12 mouse cellular contexts compared by ENCODE assay signal in genomic region chr7:145173563-145173962, GRCm38 (mm10). TPM values are rescaled to one million over a fixed set of nuclear protein-coding genes. Genes with fewer than 3 reads are reported as not detected.
DNase-seq lines count a peak whose midpoint lies in the region; ATAC-seq lines count a peak whose summit lies in the region.
"Had no signal": no experiment of that assay in that cellular context is flagged by ENCODE, and none has a peak within 500 bp of the region (broad histone marks: within the 10 kb centered on the region; RNA-seq: fewer than 3 reads in every experiment).

No protein-coding gene starts in this region.

- 38% methylated on average over 15 of the region's 15 CpGs for WGBS in neural tube, embryonic 11.5 days
- WGBS in midbrain, embryonic 12.5 days: 31% methylated on average over 15 of the region's 15 CpGs

- peak overlapping the region; percentile 31; the same call in 1 of the 2 replicates for H3K9ac ChIP-seq in neural tube, embryonic 11.5 days (ENCODE audit: low read length)
- H3K9ac ChIP-seq in midbrain, embryonic 12.5 days (replicated peaks): no peak overlapping the region

- H3K27me3 ChIP-seq in neural tube, embryonic 11.5 days (ENCODE audit: control insufficient read depth, insufficient read depth, low read length): no peaks in the 10 kb centered on the region
- peaks cover 7% of the 10 kb centered on the region; the same call in 1 of the 2 replicates for H3K27me3 ChIP-seq in midbrain, embryonic 12.5 days

- peak overlapping the region; percentile 17; the same call in 1 of the 2 replicates for H3K4me2 ChIP-seq in neural tube, embryonic 11.5 days (ENCODE audit: low read depth)
- peak overlapping the region; percentile 41 for H3K4me2 ChIP-seq in midbrain, embryonic 12.5 days (replicated peaks)
- H3K4me2 ChIP-seq: heart, embryonic 11.5 days had no signal

- no peak for ATAC-seq in cerebellum, adult (ENCODE audit: insufficient number of reproducible peaks, low FRiP score, low TSS enrichment)
- ATAC-seq in neural tube, embryonic 11.5 days (ENCODE audit: insufficient read depth, low FRiP score, low TSS enrichment): peak; percentile 43
- ATAC-seq in midbrain, embryonic 12.5 days (ENCODE audit: low FRiP score, low read depth): peak; percentile 44
- ATAC-seq: inflammation-experienced regulatory T-cells, adult 6 months had no signal

- no peaks in the 10 kb centered on the region for H3K36me3 ChIP-seq in neural tube, embryonic 11.5 days (ENCODE audit: control insufficient read depth, insufficient read depth, low read length)
- no peaks in the 10 kb centered on the region for H3K36me3 ChIP-seq in midbrain, embryonic 12.5 days
- H3K36me3 ChIP-seq: G1E had no signal

- peak; percentile 78 to 83 for DNase-seq in cerebellum, postnatal 14 days
- no peak for DNase-seq in neural tube, embryonic 11.5 days (ENCODE audit: low spot score)
- no peak for DNase-seq in neural tube, embryonic 10.5 days (ENCODE audit: extremely low spot score, low spot score)
- DNase-seq in thymus, adult 18-20 months: no peak
- DNase-seq in urinary bladder, postnatal 14 days (ENCODE audit: low spot score): no peak
- DNase-seq in right cerebral cortex, postnatal 14 days: no peak
- DNase-seq: cerebellum, adult 9-11 months had no signal

- no peaks in the 10 kb centered on the region for H3K9me3 ChIP-seq in neural tube, embryonic 11.5 days (ENCODE audit: control insufficient read depth, low read length)
- H3K9me3 ChIP-seq in midbrain, embryonic 12.5 days: no peaks in the 10 kb centered on the region
- H3K9me3 ChIP-seq: G1E had no signal

- H3K4me3 ChIP-seq in neural tube, embryonic 11.5 days (ENCODE audit: low read depth, low read length): no peak overlapping the region
- 0 out of 2 replicates have a peak overlapping the region, but pooled peaks have one; percentile 12 for H3K4me3 ChIP-seq in midbrain, embryonic 12.5 days

- peaks cover 19% of the 10 kb centered on the region for H3K4me1 ChIP-seq in neural tube, embryonic 11.5 days (ENCODE audit: control insufficient read depth, insufficient read depth, low read length)
- H3K4me1 ChIP-seq in midbrain, embryonic 12.5 days: peaks cover 37% of the 10 kb centered on the region

- peak overlapping the region; percentile 60 for H3K27ac ChIP-seq in neural tube, embryonic 11.5 days (ENCODE audit: low read depth, low read length)
- H3K27ac ChIP-seq in midbrain, embryonic 12.5 days (replicated peaks): peak overlapping the region; percentile 77

RNA-seq across cellular contexts. Expression of gene 1810010D01Rik, which starts 34.4 kb away (rescaled TPM):
- not detected in 2 replicates for polyA plus RNA-seq in neural tube, embryonic 11.5 days (2014; fragmentation: Nextera tagmentation; extraction: Ambion mirVana)
- polyA plus RNA-seq in midbrain, embryonic 12.5 days (2016; fragmentation: Nextera tagmentation; extraction: Ambion mirVana): 0.20 TPM in 1 of 2 replicates, not detected in the other
- polyA plus RNA-seq: G1E; heart, embryonic 11.5 days; inflammation-experienced regulatory T-cells, adult 6 months had no signal

Comparison
In these comparisons a context has a peak if more than half of its experiments do, and no peak if none do; other contexts are left out.
1. DNase-seq: peak in cerebellum, postnatal 14 days (2 of 2); none in neural tube, embryonic 11.5 days (single experiment), neural tube, embryonic 10.5 days (single experiment), thymus, adult 18-20 months (0 of 2), urinary bladder, postnatal 14 days (single experiment) and right cerebral cortex, postnatal 14 days (single experiment).